Mouse (Mus musculus) lung, embryonic 14.5 days (tissue): Measurements from ENCODE around the gene Vav2. TPM values are rescaled to one million over a fixed set of nuclear protein-coding genes. Genes with fewer than 3 reads are reported as not detected.

Experiments
- ATAC-seq: fragments of 200-750 bp; cut with Nextera tagmentation; 2 replicates; pipeline ENCODE4 v1.8.0; 2017; ENCODE audit warnings: mild to moderate bottlenecking, moderate TSS enrichment, moderate library complexity; ENCODE audit not compliant: insufficient read depth
- DNase-seq: peaks from one replicate; pipeline ENCODE4 v3.0.0-alpha.2; 2015
- H3K27ac ChIP-seq: fragments of 300-500 bp; sonication (generic); 2 replicates; pipeline ENCODE4 v1.5.1; 2014; ENCODE audit warnings: low read depth, mild to moderate bottlenecking, moderate library complexity
- H3K27me3 ChIP-seq: fragments of 300-500 bp; sonication (generic); 2 replicates; pipeline ENCODE4 v1.6.1; 2014; ENCODE audit warnings: low read length, control low read depth; ENCODE audit not compliant: insufficient read depth
- H3K36me3 ChIP-seq: fragments of 300-500 bp; sonication (generic); 2 replicates; pipeline ENCODE4 v1.6.1; 2014; ENCODE audit warnings: control low read depth; ENCODE audit not compliant: insufficient read depth
- H3K4me1 ChIP-seq: fragments of 300-500 bp; sonication (generic); 2 replicates; pipeline ENCODE4 v1.6.1; 2014; ENCODE audit warnings: antibody characterized with exemption, control low read depth; ENCODE audit not compliant: insufficient read depth
- H3K4me2 ChIP-seq: fragments of 300-500 bp; sonication (generic); 2 replicates; pipeline ENCODE4 v1.6.1; 2014; ENCODE audit warnings: mild to moderate bottlenecking
- H3K4me3 ChIP-seq: fragments of 300-500 bp; sonication (generic); 2 replicates; pipeline ENCODE4 v1.5.1; 2014; ENCODE audit warnings: low read depth, low read length
- H3K9ac ChIP-seq: fragments of 300-500 bp; sonication (generic); 2 replicates; pipeline ENCODE4 v1.6.1; 2014
- H3K9me3 ChIP-seq: fragments of 300-500 bp; sonication (generic); 2 replicates; pipeline ENCODE4 v1.6.1; 2016; ENCODE audit warnings: low read depth, low read length, control low read depth
- CTCF ChIP-seq: IDR thresholded peaks from 2 replicates; pipeline ENCODE4 v1.5.1; 2016; ENCODE audit warnings: antibody characterized with exemption, low read depth
- WGBS: fragments of 180-500 bp; shearing (Covaris S2); extraction: QIAGEN DNeasy Blood & Tissue Kit; methylation state at CpG from one replicate; pipeline ENCODE4 v1.1.7; 2014; 5-methylcytosine and 5-hydroxymethylcytosine counted together
- polyA plus RNA-seq: library from polyadenylated mRNA; unstranded; fragments of >200 nt; fragmentation: Nextera tagmentation; extraction: Ambion mirVana; gene quantifications from 2 replicates; pipeline ENCODE4 v1.2.1, GENCODE M21; 2014

Vav2 gene
- polyA plus RNA-seq, 1 experiment from 2014 or later = 8.6 TPM

DNA sequence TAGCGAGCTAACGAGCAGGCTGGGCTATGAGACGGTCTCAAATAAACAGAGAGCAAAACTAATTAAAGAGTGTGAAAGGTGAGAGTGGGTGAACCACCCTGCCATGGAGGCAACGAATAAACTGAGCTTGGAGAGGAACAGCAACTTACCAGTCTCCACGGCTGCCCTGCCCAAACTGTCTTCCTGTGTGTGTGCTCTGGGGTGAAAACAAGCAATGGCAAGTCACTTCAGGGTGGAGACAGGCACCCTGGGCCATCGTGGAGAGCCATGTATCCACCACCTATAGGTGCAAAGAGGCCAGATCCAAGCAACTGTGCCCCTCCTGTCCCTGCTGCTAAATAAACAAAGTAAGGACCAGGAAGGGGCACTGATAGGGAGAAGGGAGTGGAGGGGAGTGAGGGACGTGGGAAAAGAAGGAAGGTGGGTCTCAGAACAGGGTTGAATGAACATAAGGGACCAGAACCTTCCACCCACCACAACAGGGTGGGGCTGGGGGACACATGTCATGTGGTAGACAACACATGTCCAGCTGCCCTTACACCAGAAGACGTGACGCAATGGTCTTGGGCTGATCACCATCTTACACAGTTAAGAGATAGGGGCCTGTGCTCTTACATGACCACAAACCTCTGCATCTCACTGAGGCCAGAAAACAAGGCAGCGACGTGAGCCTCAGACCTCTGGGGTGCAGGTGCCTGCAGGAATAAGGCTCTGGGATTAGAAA, 11.6 kb downstream of the Vav2 start:
- no peak overlapping the region for H3K9ac ChIP-seq
- 50% methylated on average over 11 of the region's 11 CpGs for WGBS
- ATAC-seq = no peak
- H3K4me1 ChIP-seq = peaks cover 72% of the 10 kb centered on the region
- H3K27ac ChIP-seq = no peak overlapping the region
- H3K4me3 ChIP-seq = no peak overlapping the region
- H3K9me3 ChIP-seq = no peaks in the 10 kb centered on the region
- H3K27me3 ChIP-seq = no peaks in the 10 kb centered on the region
- TF ChIP-seq CTCF = no peak
- peak overlapping the region; percentile 34 for H3K4me2 ChIP-seq
- no peaks in the 10 kb centered on the region for H3K36me3 ChIP-seq
- no peak for DNase-seq

DNA sequence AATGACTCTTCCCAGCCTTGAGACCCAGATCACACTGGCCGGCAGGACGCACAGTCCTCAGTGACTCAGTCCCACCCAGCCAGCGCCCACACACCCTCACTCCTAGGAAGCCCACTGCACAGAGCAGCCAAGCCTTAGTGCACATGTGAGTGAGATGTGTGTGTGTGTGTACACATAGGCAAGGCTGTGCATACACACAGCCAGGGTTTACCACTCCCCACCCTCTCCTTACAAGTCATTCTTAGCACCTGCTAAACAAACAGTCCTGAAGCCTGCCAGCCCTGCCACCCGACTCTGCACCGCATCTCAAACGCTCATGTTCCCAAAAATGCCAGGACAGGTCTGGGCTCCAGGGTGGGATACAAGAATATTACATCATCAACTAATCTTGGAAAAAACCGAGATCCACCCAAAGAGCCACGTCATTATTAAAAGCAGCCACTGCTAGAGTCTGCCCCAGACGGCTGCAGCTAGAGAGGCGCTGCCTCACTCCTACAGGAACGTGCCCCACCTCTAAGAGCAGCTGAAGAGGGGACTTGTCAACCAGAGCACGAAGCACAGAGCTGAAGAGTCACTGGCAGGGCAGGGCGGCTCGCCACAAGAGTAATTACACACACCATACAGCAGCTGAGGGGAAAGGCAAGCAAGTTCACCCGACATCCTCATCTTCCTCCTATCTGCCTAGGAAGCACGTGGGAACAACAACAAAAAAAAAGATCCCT, 12.7 kb downstream of the Vav2 start:
- H3K4me1 ChIP-seq = peaks cover 67% of the 10 kb centered on the region
- no peak for TF ChIP-seq CTCF
- no peaks in the 10 kb centered on the region for H3K9me3 ChIP-seq
- H3K27ac ChIP-seq = peak overlapping the region; percentile 54; the same call in 1 of the 2 replicates
- no peaks in the 10 kb centered on the region for H3K36me3 ChIP-seq
- WGBS = 23% methylated on average over 16 of the region's 16 CpGs
- no peak overlapping the region; the same call in 1 of the 2 replicates for H3K9ac ChIP-seq
- no peak overlapping the region for H3K4me3 ChIP-seq
- ATAC-seq (peak; percentile 65), DNase-seq (peak; percentile 53)
- H3K27me3 ChIP-seq = no peaks in the 10 kb centered on the region
- peak overlapping the region; percentile 34 for H3K4me2 ChIP-seq

DNA sequence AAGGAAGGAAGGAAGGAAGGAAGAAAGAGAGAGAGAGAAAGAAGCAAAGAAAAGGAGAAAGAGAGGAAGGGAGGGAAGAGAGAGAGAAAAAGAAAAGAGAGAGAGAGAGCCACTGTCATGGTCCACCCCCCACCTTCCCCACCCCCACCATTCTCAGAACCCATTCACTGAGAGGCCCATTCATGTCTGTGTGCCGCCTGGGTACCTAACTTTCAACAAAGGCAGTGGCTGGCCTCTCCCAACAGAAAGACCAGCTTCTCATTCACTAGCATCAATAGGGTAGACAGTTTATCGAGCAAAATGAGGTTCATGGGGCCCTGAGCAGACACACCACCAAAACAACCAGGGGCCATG, 13.3 kb downstream of the Vav2 start:
- H3K9ac ChIP-seq = no peak overlapping the region
- H3K4me1 ChIP-seq = peaks cover 62% of the 10 kb centered on the region
- H3K36me3 ChIP-seq = no peaks in the 10 kb centered on the region
- ATAC-seq = no peak
- no peaks in the 10 kb centered on the region for H3K27me3 ChIP-seq
- H3K27ac ChIP-seq = peak overlapping the region; percentile 54; the same call in 1 of the 2 replicates
- no peaks in the 10 kb centered on the region for H3K9me3 ChIP-seq
- no peak overlapping the region for H3K4me3 ChIP-seq
- TF ChIP-seq CTCF = no peak
- no peak for DNase-seq
- peak overlapping the region; percentile 34; the same call in 1 of the 2 replicates for H3K4me2 ChIP-seq
- WGBS = 40% methylated on average over 2 of the region's 2 CpGs

DNA sequence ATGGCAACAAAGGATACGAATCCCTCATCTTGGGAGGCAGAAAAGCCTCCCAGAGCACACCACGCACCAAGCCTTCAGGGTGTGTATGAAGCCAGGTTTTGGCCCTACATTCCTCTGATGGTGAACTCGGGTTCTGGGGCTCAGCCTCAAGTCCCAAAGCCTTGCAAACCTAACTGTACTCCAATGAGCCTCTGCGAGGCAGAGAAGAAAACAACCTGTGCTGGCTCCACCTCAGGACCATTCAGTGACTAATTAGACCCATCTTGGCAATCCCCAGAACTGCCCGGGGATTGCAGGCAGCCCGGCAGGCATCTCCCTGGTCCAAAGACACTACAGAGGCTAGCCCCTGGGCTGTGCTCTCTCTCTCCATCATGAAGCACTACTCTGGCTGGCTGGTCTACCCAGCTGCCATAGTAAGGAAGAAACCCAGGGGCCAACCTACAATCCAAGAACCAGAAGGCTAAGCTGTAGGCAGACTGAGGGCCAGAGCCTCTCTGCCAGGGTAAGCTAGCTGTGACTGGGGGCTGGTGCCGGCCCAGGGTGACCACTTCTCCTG, 14.5 kb downstream of the Vav2 start:
- no peaks in the 10 kb centered on the region for H3K36me3 ChIP-seq
- H3K9me3 ChIP-seq = no peaks in the 10 kb centered on the region
- peak overlapping the region; percentile 10 for H3K4me2 ChIP-seq
- peak overlapping the region; percentile 65; the same call in 1 of the 2 replicates for H3K27ac ChIP-seq
- ATAC-seq = peak; percentile 7; the same call in 1 of the 2 replicates
- H3K27me3 ChIP-seq = no peaks in the 10 kb centered on the region
- peaks cover 51% of the 10 kb centered on the region for H3K4me1 ChIP-seq
- H3K4me3 ChIP-seq = no peak overlapping the region
- no peak for DNase-seq
- H3K9ac ChIP-seq = no peak overlapping the region
- TF ChIP-seq CTCF = no peak
- 13% methylated on average over 7 of the region's 7 CpGs for WGBS

DNA sequence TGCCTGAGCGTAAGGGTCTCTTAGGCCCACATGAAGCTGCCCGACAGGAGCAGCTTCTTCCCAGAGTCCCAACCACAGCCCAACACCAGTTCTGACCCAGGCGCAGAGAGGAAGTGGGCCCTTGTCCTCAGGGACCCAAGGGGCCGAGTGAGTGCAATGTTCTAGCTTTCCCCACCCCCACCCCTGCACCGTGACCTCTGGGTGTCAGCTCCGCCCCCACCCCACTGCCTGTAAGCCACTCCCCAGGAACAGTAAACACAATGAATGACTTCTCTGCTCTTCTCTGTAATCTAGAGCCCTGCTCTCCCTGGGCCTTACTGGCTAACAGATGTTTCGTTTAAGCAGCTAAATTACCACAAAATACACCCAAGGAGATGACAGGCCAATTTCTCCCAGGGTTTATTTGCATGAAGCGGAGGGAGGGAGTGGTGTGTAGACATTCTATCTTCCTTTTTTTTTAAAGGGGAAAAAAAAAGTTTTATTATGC, 15.1 kb downstream of the Vav2 start:
- TF ChIP-seq CTCF = no peak
- Histone ChIP-seq H3K4me2 (no peak overlapping the region), H3K9ac (no peak overlapping the region), H3K36me3 (no peaks in the 10 kb centered on the region), H3K4me1 (peaks cover 51% of the 10 kb centered on the region), H3K27me3 (no peaks in the 10 kb centered on the region), H3K9me3 (no peaks in the 10 kb centered on the region), H3K4me3 (no peak overlapping the region), H3K27ac (peak overlapping the region; percentile 65)
- 10% methylated on average over 8 of the region's 8 CpGs for WGBS
- ATAC-seq (peak; percentile 83), DNase-seq (peak; percentile 78)

DNA sequence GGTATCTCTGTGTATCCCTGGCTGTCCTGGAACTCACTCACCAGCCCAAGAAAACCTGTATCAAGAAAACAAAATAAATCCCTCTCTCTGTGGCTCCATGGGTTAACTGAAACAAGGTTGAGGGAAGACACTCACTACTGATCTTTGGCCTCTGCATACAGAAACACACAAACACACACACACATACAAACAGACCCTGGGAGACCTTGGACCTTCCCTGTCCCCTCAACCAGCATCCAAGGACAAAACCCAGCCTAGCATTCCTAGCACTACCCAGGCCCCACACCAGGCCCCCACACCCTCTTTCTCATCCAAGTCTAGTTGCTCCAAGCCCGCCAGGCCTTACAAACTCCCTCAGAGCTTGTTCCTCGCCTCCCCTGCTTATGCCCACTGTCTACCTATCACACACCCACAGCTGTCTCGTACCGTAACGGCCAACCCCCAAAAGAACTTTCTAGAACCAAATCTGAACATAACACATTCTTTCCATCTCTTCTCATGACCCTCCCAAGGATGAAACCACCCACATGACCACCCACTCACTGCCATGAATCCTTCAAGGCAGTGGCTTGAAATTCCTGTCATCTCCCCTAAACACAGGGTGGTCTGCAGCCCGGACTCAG, 16.2 kb downstream of the Vav2 start:
- Histone ChIP-seq H3K27me3 (no peaks in the 10 kb centered on the region), H3K27ac (no peak overlapping the region), H3K9ac (no peak overlapping the region), H3K9me3 (no peaks in the 10 kb centered on the region), H3K4me2 (no peak overlapping the region), H3K36me3 (no peaks in the 10 kb centered on the region), H3K4me3 (no peak overlapping the region), H3K4me1 (peaks cover 44% of the 10 kb centered on the region)
- no peak for TF ChIP-seq CTCF
- DNase-seq (no peak), ATAC-seq (no peak)
- 67% methylated on average over 6 of the region's 6 CpGs for WGBS
